ENCODE assay signal across 23 mouse cellular contexts in genomic region chr10:109405116-109405685, GRCm38 (mm10).
"Had no signal": no experiment of that assay in that cellular context is flagged by ENCODE, and none has a peak within 500 bp of the region (broad histone marks: within the 10 kb centered on the region; RNA-seq: fewer than 3 reads in every experiment).

No protein-coding gene starts in this region.

- H3K4me3 ChIP-seq: layer of hippocampus, adult 2 months; limb, embryonic 10.5 days; limb, embryonic 13.5 days; liver, embryonic 12.5 days; liver, embryonic 15.5 days; lung, embryonic 15.5 days; neural tube, embryonic 13.5 days had no signal

- H3K9me3 ChIP-seq: limb, embryonic 10.5 days; limb, embryonic 13.5 days; liver, embryonic 12.5 days; liver, embryonic 15.5 days; lung, embryonic 15.5 days; neural tube, embryonic 13.5 days had no signal

- ATAC-seq: liver, embryonic 12.5 days had no signal

- H3K4me2 ChIP-seq: limb, embryonic 13.5 days; liver, embryonic 12.5 days; liver, embryonic 15.5 days; lung, embryonic 15.5 days; midbrain, embryonic 11.5 days; neural tube, embryonic 13.5 days had no signal

- H3K36me3 ChIP-seq: limb, embryonic 10.5 days; limb, embryonic 13.5 days; liver, embryonic 12.5 days; liver, embryonic 15.5 days; lung, embryonic 15.5 days; neural tube, embryonic 13.5 days had no signal

- H3K9ac ChIP-seq: limb, embryonic 13.5 days; liver, embryonic 12.5 days; liver, embryonic 15.5 days; lung, embryonic 15.5 days; neural tube, embryonic 13.5 days had no signal

- H3K27ac ChIP-seq: kidney, postnatal 0 days; layer of hippocampus, adult 2 months; limb, embryonic 10.5 days; limb, embryonic 13.5 days; liver, embryonic 12.5 days; liver, embryonic 15.5 days; lung, embryonic 15.5 days; neural tube, embryonic 13.5 days; stomach, postnatal 0 days had no signal

- H3K27me3 ChIP-seq: limb, embryonic 13.5 days; liver, embryonic 12.5 days; liver, embryonic 15.5 days; lung, embryonic 15.5 days; neural tube, embryonic 13.5 days had no signal

- DNase-seq: kidney, adult 2 months; kidney, postnatal 25 days; layer of hippocampus, adult 9-11 months; liver; lung, adult 18-20 months; lung, postnatal 14 days; lung, postnatal 4 days; midbrain, embryonic 14.5 days; right cerebral cortex, adult 18-20 months; right cerebral cortex, postnatal 14 days; right cerebral cortex, postnatal 4 days; thymus, adult 2 months; thymus, postnatal 25 days had no signal

- H3K4me1 ChIP-seq: limb, embryonic 10.5 days; limb, embryonic 13.5 days; liver, embryonic 12.5 days; liver, embryonic 15.5 days; lung, embryonic 15.5 days had no signal
